Mouse (Mus musculus): ENCODE measurements at regions not wholly inside any gene's neighbourhood (a gene's known extent, or its start where the extent isn't known, plus 50 kb on each side); places are given as distances from the start of the nearest gene placed in this dataset.

DNA sequence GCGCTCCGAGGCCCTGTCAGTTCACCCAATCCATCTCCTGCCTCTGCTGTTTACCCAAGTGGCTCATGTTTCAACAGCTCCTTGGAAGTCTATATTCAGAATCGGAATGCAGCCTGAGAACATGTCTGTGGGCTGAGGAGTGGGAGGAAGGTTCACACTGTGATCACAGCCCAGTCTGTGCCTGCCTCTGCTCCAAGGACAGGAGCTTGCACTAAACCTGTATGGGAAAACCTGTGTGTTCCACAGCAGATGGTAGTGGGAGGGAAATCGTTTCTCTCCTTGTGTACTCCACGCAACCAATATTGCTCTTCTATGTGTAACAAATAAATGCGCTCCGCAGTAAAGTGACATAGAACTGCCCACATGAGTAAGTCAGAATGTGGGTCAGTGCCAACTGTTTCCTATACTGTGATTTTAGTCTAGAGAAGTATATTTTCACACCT lies 514.0 kb upstream of the Epha7 start:
- no peak for DNase-seq
- intact Hi-C loops (cut with DNase I): no loop called here

- intact Hi-C loops (cut with DNase I): no loop called here
- DNase-seq: no peak
These were observed 512.9 kb upstream of the Epha7 start for GRCm38 (mm10) chr4:28300018-28300440.

DNA sequence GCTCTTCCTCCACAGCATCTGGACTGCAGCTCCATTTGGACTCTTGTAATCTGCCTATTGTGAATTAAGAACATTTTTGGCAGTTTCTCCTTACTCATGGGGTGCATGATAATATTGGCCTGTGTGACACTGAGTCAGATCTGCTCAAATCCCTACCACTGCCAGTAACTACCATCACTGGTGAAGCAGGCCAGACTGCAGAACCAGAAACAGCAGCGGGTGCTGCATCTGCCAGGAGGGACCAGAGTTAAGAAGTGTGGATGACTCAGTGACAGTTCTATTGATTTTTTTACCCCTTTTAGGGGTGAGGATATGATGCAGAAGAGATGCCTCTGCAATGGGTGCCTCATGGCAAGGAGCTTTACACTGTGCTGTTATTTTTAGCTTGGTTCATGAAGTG lies 511.2 kb upstream of the Epha7 start:
- peak in 1 of 2 experiments; percentile 7 for DNase-seq
- intact Hi-C loops (cut with DNase I): no loop called here

DNA sequence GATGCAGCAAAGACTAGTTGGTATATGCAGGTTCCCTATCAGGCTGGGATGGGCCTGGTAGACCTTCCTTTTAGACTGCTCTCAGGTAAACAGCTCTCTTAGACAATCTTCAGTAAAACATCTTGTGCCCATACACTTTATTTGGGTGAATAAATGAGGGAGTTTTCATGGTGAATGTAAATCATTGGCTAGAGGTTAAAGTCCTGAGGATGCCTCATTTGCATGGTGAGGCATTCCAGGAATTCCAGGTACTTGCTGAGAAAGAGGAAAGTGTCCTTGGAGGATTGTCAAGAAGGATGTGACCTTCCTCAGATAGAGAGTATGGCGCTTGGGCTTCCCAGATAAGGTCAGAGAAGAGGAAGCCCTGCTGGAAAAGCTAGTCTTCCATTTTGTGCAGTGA lies 481.9 kb upstream of the Epha7 start:
- intact Hi-C loops (cut with DNase I): no loop called here
- DNase-seq: no peak

GRCm38 (mm10) chr4:28364566-28364965 lies 448.4 kb upstream of the Epha7 start:
- intact Hi-C loops (cut with DNase I): no loop called here
- DNase-seq: no peak

GRCm38 (mm10) chr4:28377087-28377486 lies 435.8 kb upstream of the Epha7 start:
- DNase-seq: no peak
- intact Hi-C loops (cut with DNase I): no loop called here

GRCm38 (mm10) chr4:28378661-28379060 lies 434.3 kb upstream of the Epha7 start:
- intact Hi-C loops (cut with DNase I): no loop called here
- DNase-seq: no peak

GRCm38 (mm10) chr4:28424341-28424740 lies 388.6 kb upstream of the Epha7 start:
- intact Hi-C loops (cut with DNase I): no loop called here
- no peak for DNase-seq

- no peak for DNase-seq
- intact Hi-C loops (cut with DNase I): no loop called here
These were observed 372.8 kb upstream of the Epha7 start for GRCm38 (mm10) chr4:28440161-28440560.

GRCm38 (mm10) chr4:28453111-28453510 lies 359.8 kb upstream of the Epha7 start:
- DNase-seq: no peak
- intact Hi-C loops (cut with DNase I): no loop called here

DNA sequence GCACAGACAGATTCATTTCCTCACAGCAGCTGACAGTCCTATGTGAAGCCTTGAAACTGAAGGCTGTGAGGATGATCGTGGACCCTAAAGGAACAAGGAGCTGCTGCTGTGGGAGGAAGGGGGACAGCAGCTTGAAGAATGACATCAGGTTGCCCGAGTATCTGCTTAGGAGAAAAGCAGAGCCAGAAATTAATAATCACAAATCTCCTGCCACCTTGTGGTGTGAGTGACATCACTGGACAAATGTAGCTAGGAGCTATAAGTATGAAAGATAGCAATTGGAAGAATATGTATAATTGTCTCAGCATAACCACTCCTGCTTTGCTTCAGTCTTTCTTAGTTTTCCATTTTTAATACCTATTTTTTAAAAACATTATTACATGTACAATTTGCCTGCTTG lies 356.6 kb upstream of the Epha7 start:
- DNase-seq: no peak
- intact Hi-C loops (cut with DNase I): no loop called here
